Mouse (Mus musculus): ENCODE results near the gene Lrr1.
A peak's percentile ranks its signal among the peaks of the same experiment; 100 is the strongest.
"Not testable (repeated sequence)": the region's sequence is repeated elsewhere in the genome, so short reads cannot be mapped to it uniquely, and the experiment has no call there.

The Lrr1 gene

GRCm38 (mm10) chr12:69166861-69167581 is 1.6 kb upstream of the Lrr1 start:
- DNase-seq: not testable (repeated sequence)

DNA sequence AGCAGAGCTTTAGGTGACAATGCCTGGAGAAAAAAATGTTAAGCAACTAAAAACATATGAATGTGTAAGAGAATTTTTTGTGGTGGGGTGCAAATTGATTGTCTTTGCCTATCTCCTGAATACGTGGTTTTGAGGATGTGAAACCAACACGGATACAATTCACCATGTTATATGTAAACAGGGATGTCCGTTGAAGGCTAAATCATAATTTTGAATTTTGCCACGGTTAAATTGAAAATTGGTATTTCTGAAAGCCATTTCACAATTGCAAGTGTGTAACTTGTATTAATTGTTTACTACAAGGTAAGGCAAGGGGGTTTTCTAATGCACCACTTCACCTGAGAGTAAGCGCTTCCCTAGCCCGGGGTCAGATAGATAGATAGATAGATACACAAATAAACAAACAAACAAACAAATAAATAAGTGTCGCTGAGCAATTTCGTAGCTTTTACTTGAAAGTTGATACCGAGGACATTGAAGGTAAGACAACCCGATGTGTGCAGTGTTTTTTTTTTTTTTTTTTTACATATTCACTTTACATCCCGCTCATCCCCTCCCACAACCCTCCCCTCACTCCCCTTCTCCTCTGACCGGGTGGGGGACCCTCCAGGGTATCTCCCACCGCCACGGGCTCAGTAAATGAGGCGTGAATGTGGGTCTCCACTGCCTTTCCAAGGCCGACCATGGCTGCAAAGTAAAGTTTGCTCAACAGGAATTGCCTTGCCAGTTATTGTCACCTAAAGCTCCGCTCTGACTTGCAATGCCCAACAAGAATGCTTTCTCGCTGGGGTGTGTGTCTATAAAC is 756 bp upstream of the Lrr1 start:
- DNase-seq: no peak

DNA sequence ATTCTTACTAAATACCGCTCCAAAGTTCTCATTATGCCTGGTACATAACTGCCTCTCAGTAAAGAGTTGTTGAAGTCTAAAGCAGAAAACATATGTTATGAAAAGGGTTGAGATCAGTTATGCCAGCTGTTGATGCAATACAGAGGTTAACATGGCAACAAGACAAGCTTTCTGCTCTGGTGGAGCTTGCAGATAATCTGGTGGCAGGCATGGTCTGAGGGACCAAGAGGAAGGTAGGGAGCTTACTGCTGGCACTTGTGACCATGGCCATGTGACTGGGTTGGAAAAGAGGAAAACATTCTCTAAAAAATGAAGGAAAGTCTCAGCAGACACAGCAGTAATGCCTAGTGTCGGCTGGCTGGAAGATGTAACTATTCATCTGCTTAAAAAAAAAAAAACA is 2.7 kb downstream of the Lrr1 start:
- no peak for DNase-seq

DNA sequence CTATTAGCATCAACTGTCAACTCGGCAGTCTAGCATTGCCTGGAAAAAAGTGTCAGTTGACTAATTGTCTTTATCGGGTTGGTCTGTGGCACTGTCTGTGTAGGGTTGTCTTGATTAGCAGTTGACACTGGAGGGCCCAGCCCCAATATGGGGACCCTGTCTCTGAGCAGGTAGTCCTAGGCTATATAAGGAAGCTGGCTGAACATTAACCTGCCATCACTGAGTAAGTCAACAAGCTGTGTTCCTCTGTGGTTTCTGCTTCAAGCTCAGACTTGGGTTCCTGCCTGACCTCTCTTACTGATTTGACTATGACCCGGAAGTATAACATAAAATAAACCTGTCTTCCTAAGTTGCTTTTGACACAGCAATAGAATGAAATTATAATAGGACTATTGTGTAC is 7.4 kb downstream of the Lrr1 start:
- no peak for DNase-seq

DNA sequence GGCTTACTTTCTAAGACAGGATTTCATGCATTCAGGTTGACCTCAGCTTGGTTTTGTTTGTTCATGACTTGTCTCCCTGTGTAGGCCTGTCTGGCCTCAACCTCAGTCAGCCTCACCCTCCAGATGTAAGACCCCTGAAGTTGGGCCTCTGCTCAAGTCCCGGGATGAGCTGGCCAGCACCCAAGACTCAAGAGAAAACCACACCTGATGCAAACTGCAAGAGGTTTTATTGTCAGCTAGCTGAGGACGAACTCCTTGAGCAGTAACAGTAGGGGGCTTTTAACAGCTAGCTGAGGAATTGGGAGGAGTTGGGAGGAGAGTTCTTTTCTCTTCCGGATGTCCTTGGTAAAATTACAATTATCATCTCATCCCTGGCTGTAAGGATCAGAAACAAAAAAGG is 8.9 kb downstream of the Lrr1 start:
- DNase-seq: no peak

DNA sequence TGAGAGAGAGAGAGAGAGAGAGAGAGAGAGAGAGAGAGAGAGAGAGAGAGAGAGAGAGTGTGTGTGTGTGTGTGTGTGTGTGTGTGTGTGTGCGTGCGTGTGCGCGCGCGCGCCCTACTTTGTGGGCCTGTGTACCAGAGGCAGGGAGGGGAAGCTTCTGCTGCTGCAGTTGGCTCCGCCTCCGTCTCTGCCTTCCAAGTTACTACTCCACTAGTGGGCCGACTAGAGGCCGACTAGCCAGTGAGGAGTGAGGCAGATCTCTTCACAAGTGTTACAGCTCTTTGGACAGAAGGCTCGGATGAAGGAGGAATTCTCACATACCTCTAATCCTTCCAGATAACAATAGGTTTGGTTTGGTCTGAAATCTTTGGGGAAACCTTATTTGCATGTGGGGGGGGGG is 10.8 kb downstream of the Lrr1 start:
- no peak for DNase-seq

- no peak for DNase-seq
These were observed 13.2 kb downstream of the Lrr1 start for GRCm38 (mm10) chr12:69181800-69182199.

DNA sequence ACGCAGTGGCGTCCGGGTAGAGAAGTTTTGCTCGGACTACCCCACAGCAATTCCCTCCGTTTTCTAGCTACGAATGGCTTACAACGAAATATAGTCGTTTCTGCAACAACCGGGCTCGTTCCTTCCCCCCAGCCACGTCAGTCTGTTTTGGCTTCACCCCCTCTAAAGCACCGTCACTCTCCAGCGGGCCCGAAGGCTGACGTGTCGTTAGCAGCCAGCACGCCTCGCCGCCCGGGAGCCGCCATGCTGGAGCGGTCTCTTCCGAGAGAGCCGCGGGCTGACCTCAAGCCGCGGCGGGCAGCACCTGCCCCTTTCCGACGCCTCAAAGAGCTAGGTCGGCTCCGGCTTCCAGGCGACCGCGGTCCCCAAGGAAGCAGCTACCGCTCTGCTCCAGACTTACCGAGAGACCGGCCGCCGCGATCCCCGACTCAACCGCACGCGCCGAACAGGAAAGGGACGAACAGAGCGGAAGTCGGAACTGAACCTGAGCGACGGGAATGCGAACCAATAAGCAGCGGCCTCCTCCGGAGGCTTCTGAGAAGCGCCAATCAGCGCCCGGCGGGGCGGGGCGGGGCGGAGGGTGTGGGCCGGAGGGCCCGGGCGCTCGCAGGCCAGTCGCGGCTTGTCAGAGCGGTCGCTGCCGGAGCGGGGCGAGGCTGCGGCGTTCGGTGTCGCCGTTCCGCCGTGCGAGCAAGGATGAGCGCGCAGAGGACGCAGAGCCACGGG is 15.1 kb downstream of the Lrr1 start, which contains the start of the genes Rpl36al and Mgat2:
Rpl36al (minus strand) TSS at position 501 of the 726 bp plus-strand sequence.
Mgat2 (plus strand) TSS at position 575 of the 726 bp plus-strand sequence.
- peak; percentile 100 for DNase-seq

- peak in 1 of 2 experiments; percentile 79 for DNase-seq
These were observed 16.0 kb downstream of the Lrr1 start for GRCm38 (mm10) chr12:69184342-69185295.

- DNase-seq: no peak
These were observed 16.8 kb downstream of the Lrr1 start for GRCm38 (mm10) chr12:69185371-69185770.

GRCm38 (mm10) chr12:69186811-69187471 is 18.3 kb downstream of the Lrr1 start:
- no peak for DNase-seq

DNA sequence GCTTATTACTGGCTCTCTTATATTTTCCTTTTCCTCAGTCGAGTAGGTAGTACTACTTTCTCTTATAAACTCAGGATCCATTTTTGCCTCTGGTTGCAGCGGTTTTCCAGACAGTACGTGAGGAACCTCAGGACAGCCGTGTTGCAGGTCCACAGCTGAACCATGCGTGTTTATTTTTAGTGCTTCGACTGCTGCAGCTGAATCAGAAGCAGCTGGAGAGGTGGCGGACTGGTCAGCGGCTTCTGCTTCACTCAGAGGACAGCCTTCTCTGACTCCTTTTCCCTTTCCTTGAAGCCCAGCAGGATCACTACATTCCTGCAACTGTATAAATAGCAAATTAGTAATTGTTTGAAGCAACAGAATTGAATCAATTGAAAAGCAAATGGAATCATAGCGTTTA is 21.5 kb downstream of the Lrr1 start:
- no peak for DNase-seq

GRCm38 (mm10) chr12:69190522-69190921 is 21.9 kb downstream of the Lrr1 start:
- DNase-seq: peak; percentile 30 to 36

GRCm38 (mm10) chr12:69191396-69191795 is 22.8 kb downstream of the Lrr1 start:
- DNase-seq: no peak

- DNase-seq: no peak
These were observed 24.0 kb downstream of the Lrr1 start for GRCm38 (mm10) chr12:69192637-69193036.

DNA sequence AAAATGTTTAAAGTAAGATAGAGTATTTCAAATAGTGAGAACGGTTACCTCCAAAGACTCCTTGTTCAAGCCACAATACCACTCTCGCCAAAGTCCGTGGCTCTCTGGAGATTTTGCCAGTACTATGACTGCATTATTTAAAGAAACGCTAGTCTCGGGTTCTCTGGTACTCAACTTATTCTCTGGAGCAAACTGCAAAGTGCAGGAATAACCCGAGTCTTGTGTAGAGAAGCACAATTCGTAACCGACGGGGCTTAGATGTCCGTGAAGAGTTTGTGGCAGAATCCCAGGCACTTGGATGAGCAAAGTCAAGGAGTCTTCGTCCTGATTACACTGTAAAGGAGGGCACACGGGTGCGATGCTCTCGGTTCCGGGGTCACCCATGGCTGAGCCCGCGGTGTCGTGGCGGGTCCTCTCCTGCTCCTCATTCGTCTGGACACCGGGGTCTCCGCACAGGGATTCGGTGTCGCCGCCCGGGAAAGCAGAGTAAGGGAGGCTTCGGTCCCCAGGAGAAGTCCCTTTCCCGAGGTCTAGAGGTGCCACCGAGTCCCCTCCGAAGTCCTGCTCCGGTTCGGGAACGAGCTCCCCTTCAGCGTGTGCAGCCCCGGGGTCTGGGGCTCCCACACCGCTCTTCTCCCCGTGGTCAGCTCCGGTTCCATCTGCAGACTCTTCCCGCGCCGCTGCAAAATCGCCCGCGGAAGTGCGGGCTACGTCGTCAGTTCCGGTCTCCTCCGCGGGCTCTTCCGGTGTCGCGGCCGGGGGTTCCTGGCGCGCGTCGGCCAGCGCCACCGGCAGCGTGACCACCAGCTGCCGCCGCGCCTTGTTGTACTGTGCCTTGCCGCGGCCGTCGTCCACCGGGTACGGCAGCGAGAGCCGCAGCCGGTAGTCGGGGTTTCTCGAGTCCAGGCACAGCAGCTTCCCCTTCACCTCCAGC is 28.1 kb downstream of the Lrr1 start, which contains the start of gene Gm49383:
Gm49383 (minus strand) TSS at position 661 of the 934 bp plus-strand sequence.
- peak; percentile 84 to 85 for DNase-seq

- peak; percentile 81 to 83 for DNase-seq
These were observed 29.0 kb downstream of the Lrr1 start for GRCm38 (mm10) chr12:69197378-69198163.

DNA sequence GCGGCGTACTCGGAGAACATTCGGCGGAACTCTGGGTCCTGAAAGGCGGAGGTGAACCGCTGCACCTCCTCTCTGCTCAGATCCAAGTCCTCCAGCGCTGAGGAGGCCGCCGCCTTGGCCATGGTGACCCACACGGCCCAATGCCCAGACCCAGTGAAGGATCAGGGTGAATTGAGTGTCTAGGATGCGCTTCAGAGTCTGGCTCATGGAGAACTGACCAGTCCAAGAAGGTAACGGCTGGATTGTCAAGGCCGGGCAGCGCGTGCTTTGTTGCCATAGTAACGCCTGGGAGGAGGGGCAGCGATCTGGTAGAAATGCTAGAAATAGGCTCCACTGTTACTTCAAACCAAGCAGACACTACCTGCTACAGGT is 29.5 kb downstream of the Lrr1 start, which contains the start of gene Dnaaf2:
Dnaaf2 (minus strand) TSS at position 266 of the 372 bp plus-strand sequence.
- DNase-seq: peak; percentile 88 to 89

GRCm38 (mm10) chr12:69198985-69199384 is 30.4 kb downstream of the Lrr1 start:
- no peak for DNase-seq

All from cerebellum, postnatal 10 days (tissue).